Mouse (Mus musculus) heart, embryonic 12.5 days (tissue): ENCODE measurements around the gene Ddx19b. TPM values are rescaled to one million over a fixed set of nuclear protein-coding genes. Genes with fewer than 3 reads are reported as not detected.
A peak's percentile ranks its signal among the peaks of the same experiment; 100 is the strongest.
"Not testable (repeated sequence)": the region's sequence is repeated elsewhere in the genome, so short reads cannot be mapped to it uniquely, and the experiment has no call there.

Experiments used
- ATAC-seq: fragments of 200-750 bp; cut with Nextera tagmentation; 2 replicates; pipeline ENCODE4 v1.8.0; 2017; ENCODE audit warnings: moderate TSS enrichment, moderate library complexity; ENCODE audit not compliant: insufficient number of reproducible peaks, low FRiP score
- H3K27ac ChIP-seq: fragments of 300-500 bp; sonication (generic); 2 replicates; pipeline ENCODE4 v1.5.1; 2016; ENCODE audit warnings: mild to moderate bottlenecking, moderate library complexity; ENCODE audit not compliant: poor library complexity, severe bottlenecking
- H3K27me3 ChIP-seq: fragments of 300-500 bp; sonication (generic); replicated peaks from 2 replicates; pipeline ENCODE4 v1.6.1; 2016; ENCODE audit warnings: mild to moderate bottlenecking, moderate library complexity
- H3K36me3 ChIP-seq: fragments of 300-500 bp; sonication (generic); 2 replicates; pipeline ENCODE4 v1.6.1; 2016; ENCODE audit warnings: mild to moderate bottlenecking, moderate library complexity
- H3K4me1 ChIP-seq: fragments of 300-500 bp; sonication (generic); replicated peaks from 2 replicates; pipeline ENCODE4 v1.6.1; 2016; ENCODE audit warnings: mild to moderate bottlenecking
- H3K4me2 ChIP-seq: fragments of 300-500 bp; sonication (generic); 2 replicates; pipeline ENCODE4 v1.6.1; 2016; ENCODE audit warnings: mild to moderate bottlenecking, moderate library complexity
- H3K4me3 ChIP-seq: fragments of 300-500 bp; sonication (generic); 2 replicates; pipeline ENCODE4 v1.5.1; 2016; ENCODE audit warnings: mild to moderate bottlenecking
- H3K9ac ChIP-seq: fragments of 300-500 bp; sonication (generic); 2 replicates; pipeline ENCODE4 v1.6.1; 2016; ENCODE audit warnings: mild to moderate bottlenecking, moderate library complexity
- H3K9me3 ChIP-seq: fragments of 300-500 bp; sonication (generic); replicated peaks from 2 replicates; pipeline ENCODE4 v1.6.1; 2016; ENCODE audit warnings: mild to moderate bottlenecking, moderate library complexity
- WGBS: fragments of 180-500 bp; shearing (Covaris S2); methylation state at CpG from one replicate; pipeline ENCODE4 v1.1.7; 2016; 5-methylcytosine and 5-hydroxymethylcytosine counted together
- polyA plus RNA-seq: library from polyadenylated mRNA; unstranded; fragments of >200 nt; fragmentation: Nextera tagmentation; extraction: Ambion mirVana; gene quantifications from 2 replicates; pipeline ENCODE4 v1.2.1, GENCODE M21; 2016

Gene Ddx19b
- polyA plus RNA-seq, 1 experiment from 2014 or later = 5.7 TPM

GRCm38 (mm10) chr8:110990017-110990416, 41.5 kb downstream of the Ddx19b start:
- Histone ChIP-seq H3K36me3 (peaks cover 82% of the 10 kb centered on the region), H3K9ac (no peak overlapping the region), H3K4me1 (no peaks in the 10 kb centered on the region), H3K27me3 (no peaks in the 10 kb centered on the region), H3K4me2 (no peak overlapping the region), H3K27ac (no peak overlapping the region), H3K9me3 (no peaks in the 10 kb centered on the region), H3K4me3 (no peak overlapping the region)
- 90% methylated on average over 9 of the region's 9 CpGs for WGBS
- ATAC-seq = no peak

DNA sequence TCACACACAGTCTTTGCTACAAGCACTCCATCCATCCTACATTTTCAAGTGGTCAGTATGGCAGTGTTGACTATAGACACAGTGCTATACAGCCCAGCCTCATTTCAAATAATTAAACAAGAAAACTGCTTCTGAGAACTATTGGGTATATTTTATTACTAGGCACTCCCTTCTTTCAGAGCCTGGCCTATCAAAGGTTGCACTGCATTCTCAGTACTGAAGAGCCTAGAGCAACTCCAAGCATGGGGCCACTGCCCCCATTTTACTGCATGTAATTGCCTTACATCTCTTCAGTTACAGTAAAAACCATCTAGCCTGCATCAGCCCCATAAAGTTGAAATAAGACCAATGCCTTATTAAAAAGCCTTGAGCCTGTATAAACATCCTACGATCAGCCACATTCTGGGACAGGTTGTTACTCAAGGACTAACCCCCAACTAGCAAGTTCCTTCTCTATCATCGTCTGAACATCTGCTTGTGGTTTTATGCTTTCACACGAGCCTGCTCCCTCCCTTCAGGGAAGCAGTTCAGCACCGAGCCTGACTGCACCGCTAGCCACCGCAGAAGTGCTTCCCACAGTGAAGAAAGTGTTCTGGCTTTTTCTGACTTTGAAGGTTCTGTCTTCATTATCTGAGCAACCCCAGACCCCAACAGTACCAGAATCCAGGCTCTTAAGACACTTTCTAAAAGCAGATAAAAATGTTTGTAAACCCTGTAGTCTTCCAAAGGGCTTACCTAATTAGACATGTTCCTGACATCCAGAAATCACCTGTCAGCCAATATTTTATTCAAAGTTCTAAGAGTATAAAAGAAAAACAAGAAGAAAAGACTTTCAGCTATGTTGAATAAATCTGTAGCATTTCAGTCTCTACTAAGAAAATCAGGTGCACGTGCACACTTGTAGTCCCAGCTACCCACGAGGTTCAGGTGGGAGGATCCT, 43.5 kb downstream of the Ddx19b start:
- Histone ChIP-seq H3K9me3 (no peaks in the 10 kb centered on the region), H3K9ac (no peak overlapping the region), H3K4me3 (no peak overlapping the region), H3K36me3 (peaks cover 89% of the 10 kb centered on the region), H3K27ac (no peak overlapping the region), H3K27me3 (no peaks in the 10 kb centered on the region), H3K4me1 (no peaks in the 10 kb centered on the region), H3K4me2 (no peak overlapping the region)
- WGBS = 71% methylated on average over 8 of the region's 8 CpGs
- ATAC-seq = no peak

- peaks cover 78% of the 10 kb centered on the region for H3K36me3 ChIP-seq
- 79% methylated on average over 2 of the region's 2 CpGs for WGBS
- no peak for ATAC-seq
- no peaks in the 10 kb centered on the region for H3K4me1 ChIP-seq
- no peak overlapping the region for H3K4me2 ChIP-seq
- H3K4me3 ChIP-seq = no peak overlapping the region
- H3K27me3 ChIP-seq = no peaks in the 10 kb centered on the region
- H3K27ac ChIP-seq = no peak overlapping the region
- no peaks in the 10 kb centered on the region for H3K9me3 ChIP-seq
- H3K9ac ChIP-seq = no peak overlapping the region
Observed at GRCm38 (mm10) chr8:110981304-110981703, 50.2 kb downstream of the Ddx19b start.

DNA sequence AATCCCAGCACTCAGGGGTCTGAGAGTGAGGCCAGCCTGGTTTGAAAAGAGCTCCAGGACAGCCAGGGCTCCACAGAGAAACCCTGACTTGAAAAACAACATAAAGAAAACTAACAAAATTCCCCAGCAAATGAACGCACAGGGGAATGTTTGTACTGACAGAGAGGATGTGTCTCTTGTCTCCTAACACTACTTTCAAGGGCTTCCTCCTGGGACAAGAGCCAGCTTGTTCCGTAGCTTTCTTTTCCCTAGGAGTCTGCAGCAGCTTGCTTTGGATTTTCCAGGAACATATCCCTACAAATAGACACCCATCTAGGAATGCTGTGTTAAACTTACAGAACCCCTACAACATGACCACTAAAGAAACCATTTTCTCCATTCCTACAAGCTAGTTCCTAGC, 53.6 kb downstream of the Ddx19b start:
- H3K4me2 ChIP-seq, H3K9ac ChIP-seq, H3K4me1 ChIP-seq, H3K27me3 ChIP-seq, H3K4me3 ChIP-seq, H3K27ac ChIP-seq, ATAC-seq, H3K9me3 ChIP-seq: not testable (repeated sequence)
- H3K36me3 ChIP-seq = peaks cover 75% of the 10 kb centered on the region
- 62% methylated on average over 2 of the region's 2 CpGs for WGBS

DNA sequence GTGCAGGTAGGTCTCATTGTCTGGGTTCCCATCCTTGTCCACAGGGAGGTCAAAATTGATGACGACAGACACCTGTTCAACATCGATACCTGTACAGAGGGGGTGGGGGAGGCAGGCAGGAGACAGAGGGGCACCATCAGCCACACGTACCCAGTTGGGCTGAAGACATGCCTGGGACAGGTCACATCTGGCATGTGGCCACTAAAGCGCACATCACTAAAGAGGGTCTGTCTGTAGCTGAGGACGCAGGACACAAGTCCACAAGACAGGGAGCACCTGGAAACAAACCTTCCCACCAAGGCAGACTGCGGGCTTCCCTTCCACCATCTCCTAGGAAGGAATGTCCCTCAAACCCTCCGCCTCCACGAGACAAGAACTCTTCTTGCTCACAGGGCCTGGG, 55.0 kb downstream of the Ddx19b start:
- H3K27ac ChIP-seq, H3K9ac ChIP-seq, H3K4me1 ChIP-seq, H3K4me3 ChIP-seq, ATAC-seq, H3K4me2 ChIP-seq, H3K9me3 ChIP-seq, H3K27me3 ChIP-seq: not testable (repeated sequence)
- WGBS = 93% methylated on average over 8 of the region's 8 CpGs
- peaks cover 69% of the 10 kb centered on the region for H3K36me3 ChIP-seq

- peak overlapping the region; percentile 52 for H3K4me3 ChIP-seq
- H3K4me1 ChIP-seq = peaks cover 27% of the 10 kb centered on the region
- 7% methylated on average over 45 of the region's 45 CpGs for WGBS
- peak overlapping the region; percentile 89 for H3K4me2 ChIP-seq
- H3K9ac ChIP-seq = peak overlapping the region; percentile 71
- H3K27ac ChIP-seq = no peak overlapping the region
- H3K27me3 ChIP-seq = no peaks in the 10 kb centered on the region
- no peaks in the 10 kb centered on the region for H3K9me3 ChIP-seq
- peak; percentile 92 for ATAC-seq
- H3K36me3 ChIP-seq = peaks cover 45% of the 10 kb centered on the region
Observed at GRCm38 (mm10) chr8:110969910-110970770, 61.4 kb downstream of the Ddx19b start.

DNA sequence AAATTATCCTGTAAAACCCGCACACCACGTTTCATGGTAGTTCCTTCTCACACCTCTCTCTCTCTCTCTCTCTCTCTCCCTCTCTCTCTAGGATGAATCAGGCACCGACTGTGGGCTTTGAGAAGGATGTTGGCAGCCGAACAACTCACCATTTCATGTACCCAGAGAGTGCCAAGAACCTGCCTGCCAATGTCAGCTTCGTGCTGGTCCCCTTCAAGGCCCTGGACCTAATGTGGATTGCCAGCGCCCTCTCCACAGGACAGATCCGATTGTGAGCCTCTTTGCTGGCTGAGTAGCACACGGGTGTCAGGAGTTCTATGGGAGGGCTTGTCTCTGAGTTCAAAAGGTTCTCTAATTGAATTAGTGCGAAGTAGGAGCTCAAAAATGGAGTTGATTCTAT, 64.2 kb downstream of the Ddx19b start:
- Histone ChIP-seq H3K9ac (no peak overlapping the region), H3K27ac (no peak overlapping the region), H3K9me3 (no peaks in the 10 kb centered on the region), H3K4me3 (no peak overlapping the region), H3K27me3 (no peaks in the 10 kb centered on the region), H3K4me2 (no peak overlapping the region), H3K4me1 (peaks cover 38% of the 10 kb centered on the region), H3K36me3 (peaks cover 32% of the 10 kb centered on the region)
- no peak for ATAC-seq
- 86% methylated on average over 9 of the region's 9 CpGs for WGBS

- ATAC-seq = no peak
Observed at GRCm38 (mm10) chr8:110966586-110966985, 65.0 kb downstream of the Ddx19b start.

GRCm38 (mm10) chr8:110965594-110965993, 66.0 kb downstream of the Ddx19b start:
- H3K9ac ChIP-seq = peak overlapping the region; percentile 37; the same call in 1 of the 2 replicates
- no peaks in the 10 kb centered on the region for H3K9me3 ChIP-seq
- H3K4me2 ChIP-seq = peak overlapping the region; percentile 11
- 9% methylated on average over 7 of the region's 7 CpGs for WGBS
- peak overlapping the region; percentile 73 for H3K27ac ChIP-seq
- no peak overlapping the region for H3K4me3 ChIP-seq
- H3K4me1 ChIP-seq = peaks cover 31% of the 10 kb centered on the region
- ATAC-seq = peak; percentile 75
- H3K36me3 ChIP-seq = peaks cover 35% of the 10 kb centered on the region
- no peaks in the 10 kb centered on the region for H3K27me3 ChIP-seq

More at GRCm38 (mm10) chr8:110966586-110966985, 65.0 kb downstream of the Ddx19b start:
- Histone ChIP-seq H3K9me3 (no peaks in the 10 kb centered on the region), H3K4me1 (peaks cover 38% of the 10 kb centered on the region), H3K4me2 (no peak overlapping the region), H3K27me3 (no peaks in the 10 kb centered on the region), H3K4me3 (no peak overlapping the region), H3K9ac (no peak overlapping the region), H3K27ac (no peak overlapping the region), H3K36me3 (peaks cover 34% of the 10 kb centered on the region)
- 76% methylated on average over 8 of the region's 8 CpGs for WGBS

GRCm38 (mm10) chr8:110964666-110965065, 66.9 kb downstream of the Ddx19b start:
- 68% methylated on average over 7 of the region's 7 CpGs for WGBS
- H3K36me3 ChIP-seq = peaks cover 44% of the 10 kb centered on the region

GRCm38 (mm10) chr8:110963051-110963450, 68.5 kb downstream of the Ddx19b start:
- Histone ChIP-seq H3K36me3 (peaks cover 52% of the 10 kb centered on the region), H3K4me3 (no peak overlapping the region), H3K9ac (no peak overlapping the region), H3K27me3 (no peaks in the 10 kb centered on the region), H3K4me2 (no peak overlapping the region), H3K9me3 (no peaks in the 10 kb centered on the region), H3K4me1 (peaks cover 28% of the 10 kb centered on the region), H3K27ac (no peak overlapping the region)
- 93% methylated on average over 2 of the region's 2 CpGs for WGBS
- no peak for ATAC-seq

More at GRCm38 (mm10) chr8:110964666-110965065, 66.9 kb downstream of the Ddx19b start:
- Histone ChIP-seq H3K4me1 (peaks cover 27% of the 10 kb centered on the region), H3K27ac (peak overlapping the region; percentile 73; the same call in 1 of the 2 replicates), H3K4me3 (no peak overlapping the region), H3K9me3 (no peaks in the 10 kb centered on the region), H3K4me2 (no peak overlapping the region), H3K27me3 (no peaks in the 10 kb centered on the region), H3K9ac (no peak overlapping the region)
- ATAC-seq = no peak
